Mouse (Mus musculus) right cerebral cortex, postnatal 36 days (tissue): ENCODE results near the gene Celsr3.

Source experiments
- DNase-seq, 2 experiments: peaks; one replicate each; pipeline ENCODE4 v3.0.0; 2022; ENCODE audit warnings: low spot score in 2 of 2, mixed read lengths in 1 of 2

Gene Celsr3

GRCm38 (mm10) chr9:108854241-108854696 lies 28.1 kb downstream of the Celsr3 start:
- DNase-seq, result peak; percentile 85

- DNase-seq, result no peak
Measured at GRCm38 (mm10) chr9:108855335-108855734, 29.2 kb downstream of the Celsr3 start.

GRCm38 (mm10) chr9:108858792-108859527 lies 32.8 kb downstream of the Celsr3 start:
- no peak for DNase-seq
